Mouse (Mus musculus): ENCODE measurements around the gene Zfp948. TPM values are rescaled to one million over a fixed set of nuclear protein-coding genes. Genes with fewer than 3 reads are reported as not detected.

Gene Zfp948
- polyA plus RNA-seq (2014; fragmentation: Illumina TruSeq; extraction: RNeasy Lipid Tissue Mini Kit (QIAGEN cat#74804); ENCODE audit: low read depth, low replicate concordance): 6.7 TPM

GRCm38 (mm10) chr17:21566728-21567349 lies at the start of gene Zfp948:
TSS of gene Zfp948 (plus strand) at chr17:21567008.

DNA sequence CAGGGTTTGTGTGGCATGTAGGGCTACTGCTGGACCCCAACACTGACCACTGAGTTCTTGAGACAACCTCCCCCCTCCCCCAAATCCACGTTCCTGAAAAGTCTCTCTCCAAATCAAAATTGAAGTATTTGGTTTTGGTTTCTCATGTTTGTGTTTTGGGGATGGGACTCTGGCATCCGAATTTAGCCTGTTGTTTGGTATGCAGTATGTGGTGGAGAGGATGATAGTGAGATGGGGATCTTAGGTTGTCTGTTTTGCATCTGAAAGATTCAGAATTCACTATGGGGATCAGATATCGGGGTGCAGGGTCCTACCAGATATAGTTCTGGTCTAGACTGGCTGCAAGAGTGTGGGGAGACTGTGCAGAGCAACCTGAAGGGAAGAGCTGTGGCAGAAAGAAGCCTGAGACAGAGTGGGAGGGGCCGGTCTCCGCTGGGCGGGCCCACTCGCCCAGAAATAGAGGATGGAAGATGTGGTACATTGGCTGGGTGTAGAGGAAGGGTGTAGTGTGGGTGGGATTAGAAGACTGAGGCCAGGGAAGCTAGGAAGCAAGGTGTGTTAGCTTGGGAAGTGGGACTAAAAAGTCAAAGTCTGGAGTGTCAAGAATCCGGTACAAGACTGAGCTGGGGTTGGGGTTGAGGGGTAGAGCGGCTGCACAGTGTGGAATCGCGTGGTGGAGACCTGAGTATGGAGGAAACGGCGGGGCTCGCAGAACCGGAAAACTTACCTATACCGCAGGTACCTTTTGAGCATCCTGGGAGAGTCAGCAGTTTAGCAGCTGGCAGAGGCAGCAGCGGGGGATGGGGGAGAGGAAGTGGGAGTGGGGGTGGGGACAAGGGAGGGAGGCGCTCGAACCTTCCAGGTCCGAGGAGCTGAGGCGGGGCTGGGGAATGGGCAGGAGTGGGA lies 31.5 kb upstream of the Zfp948 start, which contains the start of gene Zfp52:
Zfp52 (plus strand) TSS at position 444 of the 906 bp plus-strand sequence.

Other genes starting within 250 kb of the Zfp948 start
- 1.3 TPM for gene Zfp677, start 183.3 kb upstream of the Zfp948 start, polyA plus RNA-seq (2014; fragmentation: Illumina TruSeq; extraction: RNeasy Lipid Tissue Mini Kit (QIAGEN cat#74804); ENCODE audit: low read depth, low replicate concordance)
- 2.3 TPM for gene Zfp54, start 143.8 kb upstream of the Zfp948 start, polyA plus RNA-seq (2014; fragmentation: Illumina TruSeq; extraction: RNeasy Lipid Tissue Mini Kit (QIAGEN cat#74804); ENCODE audit: low read depth, low replicate concordance)
- gene Zfp51, start 116.6 kb upstream of the Zfp948 start, polyA plus RNA-seq (2014; fragmentation: Illumina TruSeq; extraction: RNeasy Lipid Tissue Mini Kit (QIAGEN cat#74804); ENCODE audit: low read depth, low replicate concordance): 8.2 TPM
- gene Zfp53, start 78.0 kb upstream of the Zfp948 start, polyA plus RNA-seq (2014; fragmentation: Illumina TruSeq; extraction: RNeasy Lipid Tissue Mini Kit (QIAGEN cat#74804); ENCODE audit: low read depth, low replicate concordance): 3.6 TPM
- gene Zfp52, start 31.5 kb upstream of the Zfp948 start, polyA plus RNA-seq (2014; fragmentation: Illumina TruSeq; extraction: RNeasy Lipid Tissue Mini Kit (QIAGEN cat#74804); ENCODE audit: low read depth, low replicate concordance): 8.1 TPM
- 3.8 TPM for gene Zfp983, start 83.6 kb downstream of the Zfp948 start, polyA plus RNA-seq (2014; fragmentation: Illumina TruSeq; extraction: RNeasy Lipid Tissue Mini Kit (QIAGEN cat#74804); ENCODE audit: low read depth, low replicate concordance)
- gene Gm10226, start 124.9 kb downstream of the Zfp948 start, polyA plus RNA-seq (2014; fragmentation: Illumina TruSeq; extraction: RNeasy Lipid Tissue Mini Kit (QIAGEN cat#74804); ENCODE audit: low read depth, low replicate concordance): not detected
- 2.1 TPM for gene Zfp760, start 140.7 kb downstream of the Zfp948 start, polyA plus RNA-seq (2014; fragmentation: Illumina TruSeq; extraction: RNeasy Lipid Tissue Mini Kit (QIAGEN cat#74804); ENCODE audit: low read depth, low replicate concordance)
- gene Zfp229, start 163.8 kb downstream of the Zfp948 start, polyA plus RNA-seq (2014; fragmentation: Illumina TruSeq; extraction: RNeasy Lipid Tissue Mini Kit (QIAGEN cat#74804); ENCODE audit: low read depth, low replicate concordance): 3.7 TPM